Mouse (Mus musculus) midbrain, embryonic 14.5 days (tissue): ENCODE data around the gene Asb17. TPM values are rescaled to one million over a fixed set of nuclear protein-coding genes. Genes with fewer than 3 reads are reported as not detected.

Experiments
- ATAC-seq: fragments of 200-750 bp; cut with Nextera tagmentation; 2 replicates; pipeline ENCODE4 v1.8.0; 2017; ENCODE audit warnings: moderate number of reproducible peaks, moderate library complexity; ENCODE audit not compliant: low FRiP score, low TSS enrichment
- DNase-seq: peaks from one replicate; pipeline ENCODE4 v3.0.0-alpha.2; 2015
- H3K27ac ChIP-seq: fragments of 300-500 bp; sonication (generic); replicated peaks from 2 replicates; pipeline ENCODE4 v1.5.1; 2014; ENCODE audit warnings: mild to moderate bottlenecking, low read depth, low read length, moderate library complexity
- H3K27me3 ChIP-seq: fragments of 300-500 bp; sonication (generic); 2 replicates; pipeline ENCODE4 v1.6.1; 2014; ENCODE audit warnings: low read length, control low read depth, mixed read lengths; ENCODE audit not compliant: control insufficient read depth, insufficient read depth
- H3K36me3 ChIP-seq: fragments of 300-500 bp; sonication (generic); 2 replicates; pipeline ENCODE4 v1.6.1; 2014; ENCODE audit warnings: low read length, control low read depth; ENCODE audit not compliant: control insufficient read depth, insufficient read depth
- H3K4me1 ChIP-seq: fragments of 300-500 bp; sonication (generic); 2 replicates; pipeline ENCODE4 v1.6.1; 2014; ENCODE audit warnings: mild to moderate bottlenecking, antibody characterized with exemption, low read length, control low read depth; ENCODE audit not compliant: control insufficient read depth, insufficient read depth
- H3K4me2 ChIP-seq: fragments of 300-500 bp; sonication (generic); 2 replicates; pipeline ENCODE4 v1.6.1; 2014; ENCODE audit warnings: mild to moderate bottlenecking, low read length, moderate library complexity
- H3K4me3 ChIP-seq: fragments of 300-500 bp; sonication (generic); replicated peaks from 2 replicates; pipeline ENCODE4 v1.5.1; 2014; ENCODE audit warnings: low read depth, low read length
- H3K9ac ChIP-seq: fragments of 300-500 bp; sonication (generic); replicated peaks from 2 replicates; pipeline ENCODE4 v1.6.1; 2014; ENCODE audit warnings: mild to moderate bottlenecking, low read length, moderate library complexity
- H3K9me3 ChIP-seq: fragments of 300-500 bp; sonication (generic); 2 replicates; pipeline ENCODE4 v1.6.1; 2016; ENCODE audit warnings: low read length, control low read depth, mixed read lengths; ENCODE audit not compliant: control insufficient read depth
- WGBS: fragments of 180-500 bp; shearing (Covaris S2); extraction: QIAGEN DNeasy Blood & Tissue Kit; methylation state at CpG from one replicate; pipeline ENCODE4 v1.1.7; 2014; 5-methylcytosine and 5-hydroxymethylcytosine counted together
- polyA plus RNA-seq: library from polyadenylated mRNA; unstranded; fragments of >200 nt; fragmentation: Nextera tagmentation; extraction: Ambion mirVana; gene quantifications from 2 replicates; pipeline ENCODE4 v1.2.1, GENCODE M21; 2014

Asb17 gene
- not detected in 2 replicates for polyA plus RNA-seq

DNA sequence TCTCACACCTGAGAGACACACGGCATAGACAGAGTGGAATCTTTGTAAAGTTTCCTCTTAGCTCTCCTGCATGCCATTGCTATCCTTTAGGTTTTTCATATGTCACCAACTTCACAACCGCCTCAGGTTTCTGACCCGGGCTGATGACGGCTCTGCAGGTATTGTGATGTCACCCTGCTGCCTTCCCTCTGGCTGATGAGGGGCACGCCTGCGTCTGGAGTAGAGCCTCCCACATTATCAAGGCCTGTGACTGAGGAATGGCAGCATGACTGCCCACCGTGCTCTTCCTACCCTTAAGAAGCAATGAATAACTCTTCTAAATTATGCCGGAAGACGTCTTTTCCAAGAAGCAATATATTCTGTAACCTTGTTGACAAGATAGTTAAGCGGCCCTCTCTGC, at the start of gene Asb17:
Gene Asb17 (plus strand): TSS at position 180 of the 400 bp plus-strand sequence.
- no peak within 1 kb of the TSS for H3K4me3 ChIP-seq
- ATAC-seq (no peak), DNase-seq (no peak)
- no peak within 1 kb of the TSS for H3K4me2 ChIP-seq
- 91% methylated on average over 10 of the region's 10 CpGs for WGBS
- no peaks in the 10 kb centered on the region for H3K4me1 ChIP-seq
- H3K27me3 ChIP-seq: no peaks in the 10 kb centered on the region
- H3K9me3 ChIP-seq: no peaks in the 10 kb centered on the region
- H3K27ac ChIP-seq: no peak within 1 kb of the TSS
- H3K36me3 ChIP-seq: no peaks in the 10 kb centered on the region
- no peak within 1 kb of the TSS for H3K9ac ChIP-seq

DNA sequence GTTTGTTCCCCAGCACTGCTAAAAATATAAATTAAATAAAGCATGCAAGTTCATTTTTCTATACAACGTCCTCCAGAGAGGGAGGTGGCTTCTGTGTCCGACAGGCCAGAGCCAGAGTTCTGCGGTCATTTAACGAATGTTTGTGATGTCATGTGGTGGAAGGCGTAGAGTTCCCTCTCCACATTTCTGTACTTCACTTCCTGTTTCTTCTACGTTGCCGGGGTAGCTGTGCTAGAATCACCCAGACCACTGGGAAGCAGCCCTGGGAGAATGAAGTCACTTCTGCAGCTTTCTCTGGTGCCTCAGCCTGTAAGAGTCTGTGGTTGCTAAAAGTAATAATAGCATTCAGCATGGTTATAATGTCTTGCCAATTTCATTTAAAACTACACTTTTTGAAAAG, 46.4 kb upstream of the Asb17 start:
- Histone ChIP-seq H3K4me1 (0 out of 2 replicates have a peak, but pooled peaks cover 2% of the 10 kb centered on the region), H3K27ac (no peak overlapping the region), H3K36me3 (no peaks in the 10 kb centered on the region), H3K9ac (no peak overlapping the region), H3K4me3 (no peak overlapping the region), H3K4me2 (no peak overlapping the region), H3K27me3 (no peaks in the 10 kb centered on the region), H3K9me3 (no peaks in the 10 kb centered on the region)
- ATAC-seq (no peak), DNase-seq (no peak)
- WGBS: 81% methylated on average over 7 of the region's 7 CpGs

DNA sequence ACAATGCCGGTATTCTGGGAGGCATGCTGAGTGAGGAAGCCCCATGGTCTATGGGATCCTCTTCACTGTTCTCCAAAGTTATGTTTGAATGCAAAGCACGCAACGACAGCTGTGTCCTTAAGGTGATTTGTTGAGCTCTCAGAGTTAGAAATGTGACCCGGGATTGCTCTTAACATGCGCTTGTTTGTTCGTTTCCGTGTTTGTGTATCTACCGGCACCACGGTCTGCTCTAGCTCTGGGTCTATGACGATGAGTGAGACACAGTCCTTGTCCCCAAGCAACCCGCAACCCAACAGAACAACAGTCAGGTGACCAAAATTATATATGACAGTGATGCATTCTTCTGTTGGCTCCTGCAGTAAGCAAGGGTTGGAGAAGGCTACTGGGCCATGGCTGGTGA, 44.4 kb upstream of the Asb17 start:
- H3K27ac ChIP-seq: no peak overlapping the region
- H3K4me1 ChIP-seq: 0 out of 2 replicates have a peak, but pooled peaks cover 2% of the 10 kb centered on the region
- 90% methylated on average over 11 of the region's 11 CpGs for WGBS
- H3K36me3 ChIP-seq: no peaks in the 10 kb centered on the region
- no peaks in the 10 kb centered on the region for H3K9me3 ChIP-seq
- no peak overlapping the region for H3K4me2 ChIP-seq
- no peak overlapping the region for H3K4me3 ChIP-seq
- no peak overlapping the region for H3K9ac ChIP-seq
- H3K27me3 ChIP-seq: no peaks in the 10 kb centered on the region
- DNase-seq: no peak
- ATAC-seq: no peak

DNA sequence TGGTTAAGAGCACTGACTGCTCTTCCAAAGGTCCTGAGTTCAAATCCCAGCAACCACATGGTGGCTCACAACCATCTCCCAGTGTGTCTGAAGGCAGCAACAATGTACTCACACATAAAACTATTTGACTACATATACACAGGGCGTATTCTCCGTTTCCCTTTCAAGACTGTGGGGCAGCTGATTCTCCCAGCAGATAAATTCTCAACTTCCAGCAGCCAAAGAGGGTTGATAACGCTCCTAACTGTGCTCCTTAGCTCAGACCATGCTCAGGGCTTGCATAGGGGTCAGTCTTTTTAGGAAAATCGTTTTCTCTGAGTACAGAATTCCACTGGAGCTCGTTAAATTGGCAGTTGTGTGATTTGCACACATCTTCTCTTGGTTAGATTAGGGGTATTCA, 43.3 kb upstream of the Asb17 start:
- 0 out of 2 replicates have a peak, but pooled peaks cover 2% of the 10 kb centered on the region for H3K4me1 ChIP-seq
- no peak for ATAC-seq
- no peak for DNase-seq
- WGBS: 85% methylated on average over 5 of the region's 5 CpGs
- H3K4me3 ChIP-seq: no peak overlapping the region
- no peaks in the 10 kb centered on the region for H3K27me3 ChIP-seq
- no peak overlapping the region for H3K4me2 ChIP-seq
- no peaks in the 10 kb centered on the region for H3K36me3 ChIP-seq
- H3K9me3 ChIP-seq: no peaks in the 10 kb centered on the region
- H3K9ac ChIP-seq: no peak overlapping the region
- H3K27ac ChIP-seq: no peak overlapping the region

DNA sequence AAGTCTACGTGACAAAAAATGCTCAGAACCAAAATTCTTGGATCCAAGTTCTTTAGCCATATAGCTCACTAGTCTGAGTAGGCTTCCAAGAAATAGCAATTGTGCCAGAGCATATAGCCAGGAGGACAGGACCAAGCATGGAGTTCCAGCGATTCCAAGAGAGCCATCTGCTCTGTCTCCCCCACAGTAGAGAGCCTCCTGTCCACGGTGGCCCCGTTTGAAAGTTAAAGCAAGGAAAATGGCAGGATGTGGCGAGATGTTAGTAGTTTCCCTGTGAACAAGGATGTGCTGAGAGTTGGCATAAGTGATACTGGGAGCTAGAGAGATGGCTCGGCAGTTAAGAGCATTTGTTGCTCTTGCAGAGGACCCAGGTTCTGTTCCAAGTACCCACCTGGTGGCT, 42.5 kb upstream of the Asb17 start:
- no peak overlapping the region for H3K9ac ChIP-seq
- ATAC-seq: no peak
- no peak overlapping the region for H3K4me3 ChIP-seq
- no peak for DNase-seq
- H3K27ac ChIP-seq: no peak overlapping the region
- no peaks in the 10 kb centered on the region for H3K9me3 ChIP-seq
- H3K36me3 ChIP-seq: no peaks in the 10 kb centered on the region
- WGBS: 88% methylated on average over 6 of the region's 6 CpGs
- no peak overlapping the region for H3K4me2 ChIP-seq
- peaks cover 8% of the 10 kb centered on the region; the same call in 1 of the 2 replicates for H3K4me1 ChIP-seq
- H3K27me3 ChIP-seq: no peaks in the 10 kb centered on the region

DNA sequence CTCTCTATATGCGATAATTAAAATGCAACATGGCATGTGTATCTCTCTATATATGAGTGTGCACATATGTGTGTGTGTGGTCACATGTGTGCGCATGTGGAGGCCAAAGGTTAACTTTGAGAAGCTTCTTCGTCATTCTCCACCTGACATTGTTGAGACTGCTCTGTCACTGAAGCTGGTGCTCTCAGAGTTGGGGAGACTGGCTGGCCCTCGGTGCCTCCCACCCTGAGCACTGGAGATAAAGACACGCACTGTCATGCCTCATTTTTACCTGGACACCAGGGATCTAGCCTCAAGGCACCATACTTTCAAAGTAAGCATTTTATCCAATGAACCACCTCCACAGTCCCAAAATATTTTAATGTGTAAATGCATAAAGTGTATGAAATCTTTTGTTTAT, 41.4 kb upstream of the Asb17 start:
- DNase-seq (no peak), ATAC-seq (no peak)
- H3K27me3 ChIP-seq: no peaks in the 10 kb centered on the region
- 90% methylated on average over 5 of the region's 5 CpGs for WGBS
- H3K4me1 ChIP-seq: peaks cover 9% of the 10 kb centered on the region; the same call in 1 of the 2 replicates
- H3K4me3 ChIP-seq: no peak overlapping the region
- no peaks in the 10 kb centered on the region for H3K36me3 ChIP-seq
- H3K4me2 ChIP-seq: no peak overlapping the region
- H3K27ac ChIP-seq: no peak overlapping the region
- H3K9me3 ChIP-seq: no peaks in the 10 kb centered on the region
- no peak overlapping the region for H3K9ac ChIP-seq

DNA sequence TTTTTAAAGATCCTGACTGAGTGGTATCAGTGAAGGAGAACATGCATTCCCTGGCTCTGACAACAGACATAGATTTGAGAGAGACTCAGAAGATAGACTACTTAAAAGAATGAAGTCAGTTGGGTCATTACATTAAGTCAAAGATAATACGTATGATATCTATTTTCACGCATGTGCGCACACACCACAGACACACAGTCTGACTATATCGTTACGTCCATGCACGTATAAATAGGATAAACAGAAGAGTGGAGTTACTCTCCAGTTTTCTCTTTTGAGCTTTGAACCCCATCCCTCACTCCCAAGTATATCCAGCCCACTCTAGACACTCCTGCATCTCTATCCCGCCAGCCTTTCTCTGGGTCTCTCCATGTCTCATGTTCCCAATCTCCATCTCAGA, 40.0 kb upstream of the Asb17 start:
- H3K27ac ChIP-seq: no peak overlapping the region
- whole genome bisulfite sequencing: 93% methylated on average over 7 of the region's 7 CpGs
- H3K27me3 ChIP-seq: no peaks in the 10 kb centered on the region
- H3K4me2 ChIP-seq: no peak overlapping the region
- no peak for DNase-seq
- no peaks in the 10 kb centered on the region for H3K9me3 ChIP-seq
- no peak overlapping the region for H3K9ac ChIP-seq
- no peaks in the 10 kb centered on the region for H3K36me3 ChIP-seq
- peaks cover 7% of the 10 kb centered on the region; the same call in 1 of the 2 replicates for H3K4me1 ChIP-seq
- ATAC-seq: no peak
- no peak overlapping the region for H3K4me3 ChIP-seq

DNA sequence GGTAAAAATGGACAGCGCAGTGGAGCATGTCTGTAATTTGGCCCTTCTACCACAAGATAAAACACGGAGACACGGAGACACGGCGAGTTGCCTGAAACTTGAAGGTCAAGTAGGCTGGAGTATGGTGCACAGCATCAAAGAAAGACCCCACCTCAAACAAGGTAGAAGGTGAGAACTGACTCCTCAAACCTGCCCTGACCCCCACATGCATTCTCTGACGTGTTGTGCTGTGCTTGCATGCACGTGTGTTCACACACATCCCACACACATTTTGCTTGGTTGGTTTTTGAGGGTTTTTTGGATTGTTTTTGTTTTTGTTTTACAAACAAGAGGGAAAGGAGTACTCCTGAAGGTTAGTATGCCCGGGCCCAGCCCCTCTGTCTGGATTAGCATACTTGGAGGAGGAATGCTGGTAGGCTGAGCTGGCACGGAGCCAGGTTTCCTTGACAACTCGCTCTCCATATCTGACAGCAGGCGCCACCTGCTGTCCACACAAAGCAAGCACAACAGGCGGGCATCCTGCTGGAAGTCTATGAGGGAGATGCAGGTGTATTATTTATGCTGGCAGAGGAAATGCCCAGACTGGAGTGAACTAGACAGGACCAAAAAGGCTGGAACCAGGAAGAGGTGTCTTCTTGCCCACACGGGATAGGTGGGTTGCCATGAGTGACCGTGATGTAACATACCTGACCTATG, 37.8 kb upstream of the Asb17 start:
- Histone ChIP-seq H3K27me3 (no peaks in the 10 kb centered on the region), H3K9ac (no peak overlapping the region), H3K36me3 (no peaks in the 10 kb centered on the region), H3K4me1 (peaks cover 7% of the 10 kb centered on the region; the same call in 1 of the 2 replicates), H3K27ac (no peak overlapping the region), H3K4me2 (no peak overlapping the region), H3K4me3 (no peak overlapping the region), H3K9me3 (no peaks in the 10 kb centered on the region)
- ATAC-seq: peak; percentile 91
- DNase-seq: peak; percentile 99
- 36% methylated on average over 14 of the region's 14 CpGs for WGBS

DNA sequence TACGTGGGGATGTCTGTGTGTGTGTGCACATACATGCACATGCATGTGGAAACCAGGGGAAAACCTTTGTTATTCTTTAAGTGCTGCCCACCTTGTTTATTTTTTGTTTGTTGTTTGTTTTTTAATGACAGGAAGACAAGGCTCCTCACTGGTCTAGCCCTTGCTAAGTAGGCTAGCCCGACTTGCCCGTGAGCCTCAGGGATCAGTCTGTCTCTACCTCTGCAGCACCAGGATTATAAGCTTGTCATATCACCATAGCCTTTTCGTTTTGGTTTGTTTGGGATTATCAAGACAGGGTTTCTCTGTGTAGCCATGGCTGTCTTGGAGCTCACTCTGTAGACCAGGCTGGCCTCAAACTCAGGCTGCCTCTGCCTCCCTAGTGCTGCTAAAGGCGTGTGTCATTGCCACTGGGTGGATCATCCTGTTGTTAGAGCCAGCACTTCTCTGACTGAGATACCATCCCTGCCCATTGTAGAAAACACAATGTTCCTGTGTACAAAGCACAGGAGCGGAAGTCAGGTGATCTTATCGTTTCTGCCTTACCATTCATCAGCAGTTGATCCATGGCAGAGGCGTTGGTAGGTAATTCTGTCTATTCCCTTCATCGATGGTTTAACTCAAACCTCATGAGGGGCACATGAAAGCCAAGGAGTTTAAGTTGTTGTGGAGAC, 37.1 kb upstream of the Asb17 start:
- no peak overlapping the region for H3K27ac ChIP-seq
- peak; percentile 12; the same call in 1 of the 2 replicates for ATAC-seq
- H3K4me1 ChIP-seq: peaks cover 7% of the 10 kb centered on the region; the same call in 1 of the 2 replicates
- H3K4me2 ChIP-seq: no peak overlapping the region
- H3K4me3 ChIP-seq: no peak overlapping the region
- H3K9ac ChIP-seq: no peak overlapping the region
- no peaks in the 10 kb centered on the region for H3K9me3 ChIP-seq
- DNase-seq: no peak
- H3K36me3 ChIP-seq: no peaks in the 10 kb centered on the region
- no peaks in the 10 kb centered on the region for H3K27me3 ChIP-seq
- whole genome bisulfite sequencing: 90% methylated on average over 9 of the region's 9 CpGs
